Mouse (Mus musculus) lung, embryonic 14.5 days (tissue): ENCODE measurements around the gene Syk. TPM values are rescaled to one million over a fixed set of nuclear protein-coding genes. Genes with fewer than 3 reads are reported as not detected.

ENCODE experiments used
- ATAC-seq: fragments of 200-750 bp; cut with Nextera tagmentation; 2 replicates; pipeline ENCODE4 v1.8.0; 2017; ENCODE audit warnings: mild to moderate bottlenecking, moderate TSS enrichment, moderate library complexity; ENCODE audit not compliant: insufficient read depth
- DNase-seq: peaks from one replicate; pipeline ENCODE4 v3.0.0-alpha.2; 2015
- H3K27ac ChIP-seq: fragments of 300-500 bp; sonication (generic); 2 replicates; pipeline ENCODE4 v1.5.1; 2014; ENCODE audit warnings: low read depth, mild to moderate bottlenecking, moderate library complexity
- H3K27me3 ChIP-seq: fragments of 300-500 bp; sonication (generic); 2 replicates; pipeline ENCODE4 v1.6.1; 2014; ENCODE audit warnings: low read length, control low read depth; ENCODE audit not compliant: insufficient read depth
- H3K36me3 ChIP-seq: fragments of 300-500 bp; sonication (generic); 2 replicates; pipeline ENCODE4 v1.6.1; 2014; ENCODE audit warnings: control low read depth; ENCODE audit not compliant: insufficient read depth
- H3K4me1 ChIP-seq: fragments of 300-500 bp; sonication (generic); 2 replicates; pipeline ENCODE4 v1.6.1; 2014; ENCODE audit warnings: antibody characterized with exemption, control low read depth; ENCODE audit not compliant: insufficient read depth
- H3K4me2 ChIP-seq: fragments of 300-500 bp; sonication (generic); 2 replicates; pipeline ENCODE4 v1.6.1; 2014; ENCODE audit warnings: mild to moderate bottlenecking
- H3K4me3 ChIP-seq: fragments of 300-500 bp; sonication (generic); 2 replicates; pipeline ENCODE4 v1.5.1; 2014; ENCODE audit warnings: low read depth, low read length
- H3K9ac ChIP-seq: fragments of 300-500 bp; sonication (generic); 2 replicates; pipeline ENCODE4 v1.6.1; 2014
- H3K9me3 ChIP-seq: fragments of 300-500 bp; sonication (generic); 2 replicates; pipeline ENCODE4 v1.6.1; 2016; ENCODE audit warnings: low read depth, low read length, control low read depth
- CTCF ChIP-seq: IDR thresholded peaks from 2 replicates; pipeline ENCODE4 v1.5.1; 2016; ENCODE audit warnings: antibody characterized with exemption, low read depth
- WGBS: fragments of 180-500 bp; shearing (Covaris S2); extraction: QIAGEN DNeasy Blood & Tissue Kit; methylation state at CpG from one replicate; pipeline ENCODE4 v1.1.7; 2014; 5-methylcytosine and 5-hydroxymethylcytosine counted together
- polyA plus RNA-seq: library from polyadenylated mRNA; unstranded; fragments of >200 nt; fragmentation: Nextera tagmentation; extraction: Ambion mirVana; gene quantifications from 2 replicates; pipeline ENCODE4 v1.2.1, GENCODE M21; 2014

Gene Syk
- polyA plus RNA-seq, 1 experiment from 2014 or later = 6.6 TPM

DNA sequence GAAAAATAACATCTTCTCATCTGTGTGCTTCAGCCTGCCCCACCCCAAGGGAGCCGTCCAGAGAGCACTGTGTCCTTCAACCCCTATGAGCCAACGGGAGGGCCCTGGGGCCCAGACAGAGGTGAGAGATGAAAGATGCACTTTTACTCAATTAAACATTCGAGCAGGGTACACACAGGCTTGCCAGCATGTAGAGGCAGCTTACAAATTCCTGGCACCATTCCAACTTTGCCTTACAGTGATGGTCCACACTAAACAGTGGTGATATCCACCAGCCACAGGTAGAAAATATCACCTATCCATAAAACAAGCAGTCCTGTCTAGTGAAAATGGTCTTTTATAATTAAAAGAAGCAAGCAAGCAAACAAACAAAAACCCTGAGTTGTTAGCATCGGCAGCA, 48.7 kb downstream of the Syk start:
- H3K4me2 ChIP-seq = no peak overlapping the region
- WGBS = 45% methylated on average over 4 of the region's 4 CpGs
- no peaks in the 10 kb centered on the region for H3K4me1 ChIP-seq
- no peak overlapping the region for H3K27ac ChIP-seq
- H3K9me3 ChIP-seq = no peaks in the 10 kb centered on the region
- DNase-seq = no peak
- H3K36me3 ChIP-seq = no peaks in the 10 kb centered on the region
- H3K27me3 ChIP-seq = no peaks in the 10 kb centered on the region
- H3K4me3 ChIP-seq = no peak overlapping the region
- no peak overlapping the region for H3K9ac ChIP-seq
- no peak for TF ChIP-seq CTCF
- ATAC-seq = no peak

DNA sequence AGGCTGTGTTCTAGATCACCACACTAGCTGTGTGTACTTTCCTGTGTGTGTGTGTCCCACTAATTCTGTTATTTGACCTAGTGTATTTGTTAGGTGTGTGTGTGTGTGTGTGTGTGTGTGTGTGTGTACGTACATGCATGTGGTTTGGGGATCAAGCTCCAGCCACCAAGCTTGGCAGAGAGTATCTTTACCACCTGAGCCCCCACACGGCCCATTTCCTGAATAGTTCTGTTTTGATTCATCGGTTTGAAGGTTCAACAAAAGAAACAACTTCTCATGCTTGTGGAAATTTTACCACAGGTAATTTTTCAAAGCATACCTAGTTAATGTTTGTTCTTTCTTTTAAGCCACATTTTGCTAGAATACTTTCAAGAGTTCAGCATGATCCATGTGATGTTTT, 52.5 kb downstream of the Syk start:
- DNase-seq = no peak
- no peak overlapping the region for H3K9ac ChIP-seq
- TF ChIP-seq CTCF = no peak
- WGBS = 79% methylated on average over 3 of the region's 3 CpGs
- H3K4me1 ChIP-seq = no peaks in the 10 kb centered on the region
- H3K27me3 ChIP-seq = no peaks in the 10 kb centered on the region
- H3K4me2 ChIP-seq = no peak overlapping the region
- no peaks in the 10 kb centered on the region for H3K36me3 ChIP-seq
- no peaks in the 10 kb centered on the region for H3K9me3 ChIP-seq
- H3K4me3 ChIP-seq = no peak overlapping the region
- H3K27ac ChIP-seq = no peak overlapping the region
- no peak for ATAC-seq

DNA sequence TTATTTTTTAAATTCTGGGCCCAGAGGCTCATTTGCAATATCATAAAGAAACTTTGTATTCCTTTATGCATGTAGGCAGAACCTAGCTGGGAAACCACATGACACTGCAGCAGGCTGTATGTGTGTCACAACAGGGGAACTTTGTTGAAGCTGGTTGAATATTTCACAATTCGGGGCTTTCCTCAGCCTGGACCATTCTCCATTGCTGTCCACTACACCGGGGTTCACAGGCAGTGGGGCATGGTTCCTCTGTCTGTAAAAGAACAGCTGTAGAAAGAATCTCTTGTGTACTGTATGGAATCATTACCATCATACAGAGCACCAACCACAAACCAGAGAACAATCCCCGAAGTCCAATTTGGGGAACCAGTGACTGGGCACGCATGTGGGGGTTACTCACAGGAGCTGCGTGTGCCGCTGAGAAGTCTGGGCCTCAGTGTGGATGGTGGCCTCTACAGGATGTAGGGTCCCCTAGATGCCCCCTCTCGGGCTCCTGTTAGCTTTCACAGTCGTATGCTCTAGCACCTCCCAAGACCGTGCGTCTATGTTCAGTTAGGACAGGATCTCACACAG, 53.3 kb downstream of the Syk start:
- DNase-seq (no peak), ATAC-seq (no peak)
- WGBS = 83% methylated on average over 10 of the region's 10 CpGs
- H3K9ac ChIP-seq = no peak overlapping the region
- no peak for TF ChIP-seq CTCF
- H3K27me3 ChIP-seq = no peaks in the 10 kb centered on the region
- no peak overlapping the region for H3K27ac ChIP-seq
- no peaks in the 10 kb centered on the region for H3K9me3 ChIP-seq
- H3K4me3 ChIP-seq = no peak overlapping the region
- no peaks in the 10 kb centered on the region for H3K36me3 ChIP-seq
- no peak overlapping the region for H3K4me2 ChIP-seq
- H3K4me1 ChIP-seq = no peaks in the 10 kb centered on the region

DNA sequence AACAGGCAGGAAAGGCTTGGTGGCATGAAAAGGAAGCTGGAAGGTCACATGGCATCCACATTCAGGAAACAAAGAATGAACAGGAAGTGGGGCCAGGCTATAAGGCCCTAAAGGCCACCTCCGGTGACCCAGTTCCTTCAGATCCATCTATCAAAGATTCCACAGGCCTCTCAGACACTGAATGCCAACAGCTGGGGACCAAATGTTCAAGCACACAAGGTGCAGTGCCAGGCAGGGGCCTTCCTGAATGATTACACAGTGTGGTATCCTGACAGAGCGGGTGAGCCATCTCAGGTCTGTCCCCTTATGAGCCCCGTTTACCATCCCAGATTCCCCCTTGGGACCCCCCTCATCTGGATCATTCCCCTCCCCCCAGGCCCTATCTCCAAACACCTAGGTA, 63.6 kb downstream of the Syk start:
- H3K36me3 ChIP-seq = no peaks in the 10 kb centered on the region
- no peak for TF ChIP-seq CTCF
- no peak overlapping the region for H3K4me2 ChIP-seq
- H3K9me3 ChIP-seq = no peaks in the 10 kb centered on the region
- 73% methylated on average over 3 of the region's 3 CpGs for WGBS
- no peak for ATAC-seq
- no peak overlapping the region for H3K9ac ChIP-seq
- no peak overlapping the region for H3K4me3 ChIP-seq
- no peaks in the 10 kb centered on the region for H3K4me1 ChIP-seq
- DNase-seq = no peak
- no peaks in the 10 kb centered on the region for H3K27me3 ChIP-seq
- no peak overlapping the region for H3K27ac ChIP-seq

DNA sequence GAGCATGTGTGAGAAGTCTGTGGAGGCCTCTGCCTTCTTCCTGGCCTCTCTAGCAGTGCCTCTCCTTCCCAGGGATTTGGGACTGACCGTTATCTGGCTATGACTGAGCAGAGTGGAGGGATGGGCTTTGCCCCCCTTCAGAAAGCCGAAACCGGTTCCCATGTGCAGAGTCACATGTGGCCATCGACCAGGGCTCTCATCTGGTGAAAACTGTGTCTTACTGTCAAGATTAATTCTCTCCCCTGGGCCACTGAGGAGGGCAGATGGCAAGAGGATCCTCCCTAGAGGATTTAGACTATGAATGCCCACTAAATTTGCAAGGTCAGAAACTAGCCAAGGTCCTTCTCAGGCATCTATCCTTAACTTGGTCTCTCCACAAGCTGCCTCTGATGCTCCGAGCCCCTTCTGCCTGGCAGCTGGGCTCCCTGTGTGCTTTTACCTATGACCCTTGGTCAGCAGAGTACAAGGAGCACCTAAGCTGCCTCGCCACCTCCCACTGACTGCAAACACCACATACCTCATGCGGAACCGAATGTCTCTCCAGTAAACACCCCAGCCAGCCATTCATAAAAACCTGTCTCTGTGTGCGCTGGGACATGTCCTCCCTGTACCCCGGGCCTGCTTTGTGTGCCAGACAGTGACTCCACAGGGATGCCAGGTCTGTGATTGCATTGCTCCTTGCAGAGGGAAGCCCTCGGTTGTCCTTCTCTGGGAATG, 65.2 kb downstream of the Syk start:
- H3K9ac ChIP-seq = no peak overlapping the region
- no peak for TF ChIP-seq CTCF
- WGBS = 66% methylated on average over 11 of the region's 11 CpGs
- no peaks in the 10 kb centered on the region for H3K4me1 ChIP-seq
- no peak for ATAC-seq
- H3K4me2 ChIP-seq = no peak overlapping the region
- H3K27ac ChIP-seq = no peak overlapping the region
- no peak overlapping the region for H3K4me3 ChIP-seq
- H3K36me3 ChIP-seq = no peaks in the 10 kb centered on the region
- no peaks in the 10 kb centered on the region for H3K27me3 ChIP-seq
- H3K9me3 ChIP-seq = no peaks in the 10 kb centered on the region
- DNase-seq = no peak

DNA sequence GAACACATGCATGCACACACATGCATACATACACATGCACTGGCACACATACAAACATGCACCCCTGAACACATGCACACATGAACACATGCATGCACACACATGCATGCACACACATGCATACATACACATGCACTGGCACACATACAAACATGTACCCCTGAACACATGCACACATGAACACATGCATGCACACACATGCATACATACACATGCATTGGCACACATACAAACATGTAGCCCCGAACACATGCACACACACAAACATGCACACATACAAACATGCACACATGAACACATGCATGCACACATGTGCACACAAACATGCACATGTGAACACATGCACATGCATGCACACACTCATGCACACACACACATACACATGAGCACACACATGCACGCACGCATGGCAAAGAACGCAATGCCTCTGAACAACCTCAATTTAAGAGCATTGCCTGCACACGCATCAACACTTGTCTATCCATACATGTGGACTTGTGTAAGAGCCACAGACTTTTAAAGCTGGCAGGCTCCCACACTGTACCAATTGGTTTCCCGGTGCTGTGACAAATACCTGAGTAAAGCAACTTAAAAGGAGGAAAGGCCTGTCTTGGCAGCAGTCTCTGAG, 66.9 kb downstream of the Syk start:
- Histone ChIP-seq H3K36me3 (no peaks in the 10 kb centered on the region), H3K27me3 (no peaks in the 10 kb centered on the region), H3K4me2 (no peak overlapping the region), H3K27ac (no peak overlapping the region), H3K9ac (no peak overlapping the region), H3K4me1 (no peaks in the 10 kb centered on the region), H3K9me3 (no peaks in the 10 kb centered on the region), H3K4me3 (no peak overlapping the region)
- DNase-seq = no peak
- ATAC-seq = no peak
- TF ChIP-seq CTCF = no peak
- WGBS = 95% methylated on average over 6 of the region's 6 CpGs

DNA sequence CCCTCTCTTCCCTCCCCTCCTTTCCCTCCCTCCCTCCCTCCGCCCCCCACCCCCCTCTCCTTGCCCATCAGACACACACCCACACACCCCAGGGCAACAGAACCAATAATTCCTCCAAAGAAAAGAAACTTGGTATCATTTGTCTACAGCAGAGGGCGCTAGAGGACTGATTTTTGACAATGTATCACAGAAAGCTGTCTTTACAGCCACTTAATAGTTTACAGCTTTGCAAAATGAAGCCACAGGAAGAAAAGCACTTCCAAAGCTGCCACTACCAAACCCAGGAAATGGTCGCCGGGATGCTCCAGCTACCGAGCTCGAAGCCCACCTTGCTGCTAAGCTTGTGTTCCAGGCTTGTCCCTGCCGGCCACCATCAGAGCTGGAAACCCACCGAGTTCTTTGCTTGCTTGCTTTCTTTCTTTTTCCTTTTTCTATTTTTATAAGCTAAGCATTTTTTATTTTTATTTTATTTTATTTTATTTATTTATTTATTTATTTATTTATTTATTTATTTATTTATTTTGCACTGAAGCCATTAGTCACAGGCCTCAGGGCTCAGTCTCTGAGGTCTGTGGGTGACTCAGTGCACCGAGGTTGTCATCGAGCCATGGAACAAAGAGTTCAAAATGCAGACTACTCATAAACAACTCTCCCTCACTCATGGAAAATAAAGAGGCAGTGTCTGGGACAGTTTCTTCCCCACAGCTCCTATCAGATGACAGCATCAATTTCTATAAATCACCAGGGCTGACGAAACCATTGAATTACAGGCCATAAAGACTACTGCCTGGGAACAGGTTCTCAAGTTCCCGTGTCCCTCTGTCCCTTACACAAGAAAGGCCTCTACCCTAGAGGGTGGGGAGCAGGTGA, 68.6 kb downstream of the Syk start:
- H3K36me3 ChIP-seq = no peaks in the 10 kb centered on the region
- H3K9ac ChIP-seq = no peak overlapping the region
- ATAC-seq = no peak
- 45% methylated on average over 11 of the region's 12 CpGs for WGBS
- H3K9me3 ChIP-seq = no peaks in the 10 kb centered on the region
- H3K4me2 ChIP-seq = no peak overlapping the region
- TF ChIP-seq CTCF = peak; percentile 67
- H3K27ac ChIP-seq = no peak overlapping the region
- no peaks in the 10 kb centered on the region for H3K27me3 ChIP-seq
- DNase-seq = peak; percentile 92
- no peaks in the 10 kb centered on the region for H3K4me1 ChIP-seq
- H3K4me3 ChIP-seq = no peak overlapping the region
